Mouse (Mus musculus): Measurements from ENCODE around the gene Adcy2.

DNA sequence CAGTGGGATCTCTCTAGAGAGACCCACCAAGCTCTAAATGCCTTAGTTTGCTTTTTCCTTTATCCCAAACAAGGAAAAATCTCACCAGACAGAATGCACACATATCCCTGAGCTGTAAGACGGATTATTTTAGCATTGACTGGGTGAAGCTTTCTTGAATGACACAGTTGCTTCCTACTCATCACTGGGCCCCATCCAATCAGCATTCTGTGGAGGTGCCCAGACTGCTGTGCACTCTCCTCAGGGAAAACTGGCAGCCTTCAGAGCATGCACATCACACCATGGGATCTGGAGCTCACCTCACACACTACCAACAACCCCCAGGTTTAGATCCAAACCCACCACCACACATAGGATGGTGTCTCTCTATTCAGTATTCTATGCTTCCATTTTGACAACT, 92.7 kb downstream of the Adcy2 start:
- no peak for TF ChIP-seq CTCF (conservative IDR thresholded peaks at IDR 0.05 in 1 of 2, IDR thresholded peaks at IDR 0.05 in 1 of 2; ENCODE audit: low read depth in 2 of 2, low read length in 2 of 2)
- TF ChIP-seq MAFK (IDR thresholded peaks at IDR 0.05; ENCODE audit: insufficient replicate concordance, low read length): no peak
- no peak for TF ChIP-seq ELF1 (IDR thresholded peaks at IDR 0.05; ENCODE audit: low read depth, low read length)
- TF ChIP-seq USF1 (IDR thresholded peaks at IDR 0.05; ENCODE audit: low read depth, low read length): no peak
- TF ChIP-seq POLR2A (IDR thresholded peaks at IDR 0.05; ENCODE audit: low read depth, low read length): no peak
- TF ChIP-seq TBP (conservative IDR thresholded peaks at IDR 0.05; ENCODE audit: low read depth, low read length): no peak
- no peak for TF ChIP-seq UBTF (IDR thresholded peaks at IDR 0.05; ENCODE audit: low read depth, low read length)
- TF ChIP-seq MYC (IDR thresholded peaks at IDR 0.05; ENCODE audit: low read depth, low read length): no peak
- TF ChIP-seq ZNF384 (IDR thresholded peaks at IDR 0.05; ENCODE audit: low read depth, low read length): no peak
- no peak for TF ChIP-seq ETS1 (conservative IDR thresholded peaks at IDR 0.05; ENCODE audit: low read depth, low read length)
- TF ChIP-seq EP300 (IDR thresholded peaks at IDR 0.05; ENCODE audit: low read length): no peak
- TF ChIP-seq SIN3A (IDR thresholded peaks at IDR 0.05; ENCODE audit: low read length): no peak
